Mouse (Mus musculus): ENCODE results near the gene Cep85l.

The Cep85l gene

DNA sequence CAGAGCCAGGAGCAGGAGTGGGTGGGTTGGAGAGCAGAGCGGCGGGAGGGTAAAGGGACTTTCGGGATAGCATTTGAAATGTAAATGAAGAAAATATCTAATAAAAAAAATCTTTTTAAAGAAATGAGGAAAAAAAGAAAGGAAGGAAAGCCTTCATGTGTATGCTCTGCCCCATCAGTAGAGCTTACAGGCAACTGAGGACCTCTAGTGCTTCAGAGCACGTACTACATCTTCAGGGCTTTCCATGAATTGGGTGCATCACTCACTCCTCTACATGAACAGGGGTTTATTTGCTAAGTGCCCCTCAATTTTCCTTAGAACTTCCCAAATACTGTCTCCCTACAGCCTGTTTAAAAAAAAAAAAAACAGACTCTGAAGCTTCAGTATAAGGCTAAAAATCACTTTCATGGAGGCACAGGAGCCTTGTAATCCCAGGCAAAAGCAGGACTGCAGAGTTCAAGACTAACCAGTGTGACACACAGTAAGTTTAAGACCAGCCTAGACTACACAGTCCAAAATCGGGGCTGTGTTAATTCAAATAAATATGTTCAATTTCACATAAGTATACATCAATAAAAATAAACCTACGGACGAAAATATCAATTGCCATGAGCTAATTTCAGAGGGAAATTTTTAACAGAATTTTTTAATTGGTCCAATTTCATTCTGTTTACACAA is 38.3 kb downstream of the Cep85l start:
- no peak for DNase-seq

DNA sequence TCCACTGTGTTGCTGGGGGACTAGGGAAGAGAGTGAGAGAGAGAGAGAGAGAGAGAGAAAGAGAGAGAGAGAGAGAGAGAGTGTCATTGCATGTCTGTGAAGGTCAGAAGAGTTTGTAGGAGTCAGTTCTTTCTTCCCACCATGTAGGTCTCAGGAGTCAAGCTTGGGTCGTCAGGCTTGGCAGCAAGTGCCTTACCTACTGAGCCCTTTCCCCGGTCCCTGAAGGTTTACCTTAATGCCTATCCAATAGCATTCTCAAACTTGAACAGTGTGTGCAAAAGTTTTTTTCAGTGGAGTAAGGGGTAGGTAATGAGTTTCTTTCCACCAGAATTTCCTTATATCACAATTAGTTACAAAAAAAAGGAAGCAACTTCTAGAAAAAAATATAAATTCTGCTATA is 40.7 kb downstream of the Cep85l start:
- no peak for DNase-seq

DNA sequence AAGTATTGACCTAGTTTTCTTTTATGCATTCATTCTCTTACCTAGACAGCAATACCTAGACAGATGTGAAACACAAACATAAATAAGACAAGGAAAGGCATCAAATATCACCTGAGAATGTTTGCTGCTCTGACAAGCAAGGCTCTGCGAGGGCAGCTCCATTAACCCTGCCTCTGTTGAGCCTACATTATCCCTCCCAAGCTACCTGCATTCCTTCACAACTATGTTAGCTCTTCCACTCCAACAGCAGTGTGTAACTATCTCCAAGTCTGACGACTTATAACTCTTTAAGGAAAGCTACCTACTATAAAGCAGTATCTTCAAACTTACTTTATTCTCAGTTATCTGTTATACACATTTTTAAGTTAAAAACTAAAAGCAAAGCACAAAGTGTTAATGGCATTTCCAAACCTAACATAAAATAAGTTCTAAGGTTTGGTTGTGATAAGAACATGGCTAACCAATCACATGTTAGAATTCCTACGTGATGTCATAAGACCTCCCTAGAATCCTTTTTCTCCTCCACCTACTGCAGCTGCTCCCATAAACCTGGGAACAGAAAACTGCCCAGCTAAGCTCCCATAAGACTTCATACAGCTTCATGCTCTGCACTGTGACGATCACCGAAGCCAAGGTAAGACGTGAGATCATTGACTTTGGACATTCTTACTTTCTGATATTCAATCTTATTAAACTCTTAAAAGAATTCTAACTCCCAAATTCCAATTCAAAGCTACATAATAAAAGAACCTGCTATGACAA is 42.4 kb downstream of the Cep85l start, which contains the start of gene Pln:
TSS of gene Pln (plus strand) at position 506 of the 762 bp plus-strand sequence.
- no peak for DNase-seq

DNA sequence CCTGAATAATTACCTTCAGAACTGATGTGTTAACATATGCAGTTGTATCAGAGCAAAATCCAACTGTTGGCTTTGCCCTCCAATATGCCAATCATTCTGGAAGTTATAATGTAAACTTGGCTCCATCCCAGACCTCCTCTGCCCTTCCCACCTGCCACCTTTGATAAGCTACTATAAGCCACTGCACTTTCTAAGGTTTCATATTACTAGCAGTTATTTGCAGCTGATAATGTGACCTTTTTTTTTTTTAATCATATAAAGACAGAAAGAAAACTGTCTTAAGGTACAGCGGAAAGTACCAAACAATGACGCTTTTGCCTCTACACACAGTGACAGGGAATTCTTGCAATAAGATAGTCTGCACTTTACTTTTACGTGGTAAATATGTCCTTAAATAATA is 43.8 kb downstream of the Cep85l start:
- no peak for DNase-seq

DNA sequence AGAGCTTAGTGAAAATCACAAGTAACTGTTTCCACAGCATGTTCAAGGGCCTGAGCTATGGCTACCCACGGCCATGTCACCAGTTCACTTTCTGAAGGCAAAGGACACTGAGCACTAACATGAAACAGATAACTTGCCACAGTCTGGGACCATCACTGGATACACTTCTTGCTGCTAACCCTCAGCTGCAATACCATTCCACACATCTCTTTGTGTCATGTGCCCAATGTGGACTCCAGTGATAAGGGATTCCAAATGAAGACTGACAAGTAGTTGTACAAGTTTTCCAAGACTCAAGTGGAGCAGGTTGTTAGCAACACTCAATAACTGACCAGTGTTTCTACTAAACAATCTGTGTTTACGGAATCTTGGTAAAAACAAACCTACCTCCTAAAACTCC is 44.5 kb downstream of the Cep85l start:
- DNase-seq = no peak

DNA sequence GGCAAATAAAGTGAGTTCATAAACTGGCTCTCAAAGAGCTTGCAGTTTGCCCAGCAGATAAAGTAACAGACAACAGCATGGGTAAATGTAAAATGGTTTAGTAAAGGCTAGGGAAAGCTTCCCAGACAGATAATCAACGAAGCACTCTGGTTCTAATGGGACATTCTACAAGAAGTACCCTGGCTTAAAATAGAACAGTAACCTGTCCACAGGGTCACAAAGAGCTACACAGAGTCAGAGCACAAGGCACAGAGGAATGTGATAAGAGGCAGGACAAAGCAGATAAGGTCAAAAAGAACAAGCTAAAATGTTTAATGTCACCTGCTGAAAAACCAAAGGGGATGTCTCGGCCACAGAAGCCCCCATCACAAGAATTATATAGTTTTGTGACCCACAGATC is 47.0 kb downstream of the Cep85l start:
- DNase-seq = no peak

DNA sequence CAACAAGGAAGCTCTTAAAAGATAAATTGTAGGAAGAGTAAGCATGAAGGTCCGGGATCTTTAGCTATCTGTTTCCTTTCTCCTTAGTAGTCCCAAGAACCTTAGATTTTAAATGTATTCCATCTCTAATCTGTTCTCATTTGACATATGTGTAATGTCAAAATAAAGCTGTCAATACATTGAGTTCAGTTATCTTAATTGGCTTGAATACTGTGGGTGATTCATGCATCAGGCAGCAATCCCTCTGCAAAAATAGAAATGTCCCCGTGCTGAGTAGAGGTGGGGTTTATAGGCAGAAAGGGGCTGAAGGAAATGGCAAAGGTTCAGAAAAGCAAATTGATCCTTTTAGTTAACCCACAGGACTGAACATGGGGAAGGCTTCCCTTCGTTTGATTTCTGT is 50.5 kb downstream of the Cep85l start:
- no peak for DNase-seq

DNA sequence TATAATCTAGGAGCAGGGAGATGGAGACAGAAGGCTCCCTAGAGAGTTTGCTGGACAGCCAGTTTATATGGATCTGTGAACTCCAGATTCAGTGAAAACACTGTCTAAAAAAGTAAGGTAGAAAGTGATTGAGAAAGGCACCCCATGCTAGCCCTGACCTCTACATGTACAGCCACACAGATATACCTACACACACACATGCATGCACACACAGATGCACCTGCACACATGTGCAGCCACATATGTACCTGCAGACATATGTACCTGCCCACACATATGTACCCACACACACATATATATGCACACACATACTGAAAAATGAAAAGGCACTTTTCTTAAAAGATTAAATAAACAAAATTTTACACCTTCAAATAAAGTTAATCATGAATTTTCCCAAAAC is 53.4 kb downstream of the Cep85l start:
- DNase-seq = no peak

DNA sequence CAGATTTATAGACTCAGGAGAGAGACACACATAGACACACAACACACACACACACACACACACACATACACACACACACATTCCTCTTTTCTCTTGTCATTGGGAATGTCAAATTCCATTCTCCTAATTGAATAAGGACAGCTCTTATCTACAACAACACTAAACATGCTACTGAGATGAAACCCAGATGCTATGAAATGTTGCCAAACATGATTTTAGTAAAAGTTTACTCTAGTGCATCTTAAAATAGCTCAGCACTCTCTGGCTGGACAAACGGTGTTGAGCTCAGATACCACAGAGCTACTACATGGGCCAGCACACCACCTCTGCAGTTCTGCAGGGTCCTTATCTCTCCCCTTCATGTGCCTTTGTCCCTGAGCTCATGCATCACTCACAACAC is 55.1 kb downstream of the Cep85l start:
- DNase-seq = no peak

DNA sequence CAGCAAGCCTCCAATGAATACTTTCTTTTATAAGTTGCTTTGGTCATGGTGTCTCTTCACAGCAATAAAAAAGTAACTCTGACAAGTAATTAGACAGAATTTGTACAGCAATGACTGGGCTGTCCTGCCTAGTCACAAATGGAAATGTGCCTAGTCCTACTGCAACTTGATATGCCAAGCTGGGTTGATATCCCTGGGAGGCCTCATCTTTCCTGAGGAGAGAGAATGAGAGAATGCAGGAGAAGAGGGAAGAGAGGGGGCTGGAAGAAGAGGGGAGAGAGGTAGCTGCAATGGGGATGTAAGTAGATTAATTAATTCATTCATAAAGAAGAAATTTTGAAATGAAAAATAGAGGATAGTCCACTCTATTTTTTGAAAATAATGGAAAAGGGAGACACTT is 56.4 kb downstream of the Cep85l start:
- no peak for DNase-seq

DNA sequence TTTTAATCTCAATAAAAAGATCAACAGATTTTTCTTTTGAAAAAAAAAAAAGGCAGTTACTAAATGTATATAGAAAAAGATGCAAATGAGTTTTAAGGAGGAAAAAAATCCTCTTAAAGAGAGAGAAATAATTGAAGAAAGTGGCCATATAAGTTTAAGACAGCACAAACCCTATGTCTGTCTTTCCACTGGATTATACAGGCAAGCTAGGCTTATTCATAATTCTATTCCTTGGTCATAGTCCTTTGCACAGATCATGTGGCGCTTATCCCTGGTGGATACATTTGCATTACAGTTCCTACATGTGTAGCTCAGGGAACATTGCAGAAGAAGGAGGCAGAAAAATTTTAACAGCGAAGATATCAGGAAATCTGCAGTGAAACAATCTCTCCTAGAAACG is 73.1 kb downstream of the Cep85l start:
- DNase-seq = no peak

DNA sequence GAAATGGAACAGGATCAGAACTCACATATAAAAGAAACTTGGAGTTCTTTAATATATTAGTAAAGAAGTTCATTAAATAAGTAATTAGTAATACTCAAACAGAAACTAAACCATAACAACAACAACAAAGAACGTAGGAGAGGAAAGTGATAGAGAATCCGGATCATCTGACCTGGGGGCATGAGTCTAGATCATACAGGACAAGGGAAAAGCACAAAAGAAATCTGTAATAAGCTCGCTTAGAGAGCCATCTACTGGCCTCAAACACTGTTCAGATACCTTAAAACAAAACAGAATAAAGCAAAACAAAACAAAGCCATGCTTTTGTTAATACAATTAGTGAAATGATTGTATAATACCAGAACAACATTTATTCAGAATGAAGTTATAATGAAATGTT is 73.9 kb downstream of the Cep85l start:
- DNase-seq = no peak

DNA sequence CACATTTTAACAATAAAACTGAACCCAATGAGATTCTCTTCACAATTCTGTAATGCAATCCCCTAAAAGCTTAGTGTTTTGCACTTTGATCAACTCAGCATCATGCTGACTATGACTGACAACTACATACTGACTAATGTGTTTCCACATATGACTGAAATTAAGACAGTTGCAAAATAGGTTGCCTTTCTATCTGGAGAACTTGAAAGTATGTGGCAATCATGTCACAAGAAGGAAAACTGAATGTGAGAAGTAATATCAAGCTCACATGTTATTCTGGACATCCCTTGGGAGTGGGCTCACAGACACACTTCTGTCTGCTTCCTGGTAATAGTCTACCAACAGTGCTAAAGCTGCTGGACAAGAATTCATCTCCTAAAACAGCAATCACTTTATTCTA is 94.6 kb downstream of the Cep85l start:
- no peak for DNase-seq

DNA sequence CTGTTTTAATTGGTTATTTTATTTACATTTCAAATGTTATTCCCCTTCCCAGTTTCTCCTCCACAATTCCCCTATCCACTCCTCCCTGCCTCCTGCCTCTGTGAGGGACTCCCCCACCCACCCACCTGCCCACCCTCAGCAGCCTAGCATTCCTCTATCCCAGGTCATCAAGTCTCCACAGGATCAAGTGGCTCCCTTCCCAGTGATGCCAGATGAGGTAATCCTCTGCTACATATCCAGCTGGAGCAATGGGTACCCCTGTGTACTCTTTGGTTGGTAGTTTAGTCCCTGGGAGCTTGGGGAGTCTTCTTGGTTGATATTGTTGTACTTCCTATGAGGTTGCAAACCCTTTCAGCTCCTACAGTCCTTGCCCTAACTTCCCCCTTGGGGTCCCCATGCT is 107.5 kb downstream of the Cep85l start:
- DNase-seq = no peak

DNA sequence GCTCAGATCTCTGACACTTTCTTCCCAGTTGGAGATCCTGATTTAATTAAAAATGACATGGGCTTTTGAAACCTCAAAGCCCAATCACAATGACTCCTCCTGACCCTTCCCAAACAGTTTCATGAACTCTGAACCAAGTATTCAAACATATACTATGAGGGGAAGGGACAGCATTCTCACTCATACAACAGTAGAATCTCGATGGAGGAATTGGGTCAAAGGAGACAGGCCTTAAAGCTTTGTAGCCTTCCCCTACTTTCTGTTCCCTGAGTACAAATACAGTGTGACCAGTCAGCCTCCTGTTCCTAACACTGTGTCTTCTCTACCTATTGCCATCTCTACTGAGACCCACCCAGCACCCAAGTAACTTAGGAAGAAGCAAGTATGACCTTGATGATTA is 117.7 kb downstream of the Cep85l start:
- DNase-seq = no peak

DNA sequence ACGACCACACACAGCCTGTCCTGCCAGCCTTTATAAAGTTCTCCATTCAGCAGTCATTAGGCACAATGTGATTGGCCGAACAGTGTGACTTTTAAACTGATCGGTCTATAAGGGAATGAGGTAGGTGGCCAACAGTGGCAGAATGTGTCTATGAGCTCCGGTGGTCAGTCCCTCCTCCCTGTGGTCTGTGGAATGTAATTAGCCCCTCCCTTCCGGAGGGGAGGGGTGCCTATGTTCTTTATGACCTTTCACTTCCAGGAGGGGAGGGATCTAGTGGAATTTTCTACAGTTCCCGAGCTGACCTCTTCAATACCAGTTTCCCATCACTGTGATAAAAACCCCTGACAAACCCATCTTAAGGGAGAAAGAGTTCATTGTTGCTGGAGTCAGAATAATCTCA is 144.4 kb downstream of the Cep85l start:
- no peak for DNase-seq

DNA sequence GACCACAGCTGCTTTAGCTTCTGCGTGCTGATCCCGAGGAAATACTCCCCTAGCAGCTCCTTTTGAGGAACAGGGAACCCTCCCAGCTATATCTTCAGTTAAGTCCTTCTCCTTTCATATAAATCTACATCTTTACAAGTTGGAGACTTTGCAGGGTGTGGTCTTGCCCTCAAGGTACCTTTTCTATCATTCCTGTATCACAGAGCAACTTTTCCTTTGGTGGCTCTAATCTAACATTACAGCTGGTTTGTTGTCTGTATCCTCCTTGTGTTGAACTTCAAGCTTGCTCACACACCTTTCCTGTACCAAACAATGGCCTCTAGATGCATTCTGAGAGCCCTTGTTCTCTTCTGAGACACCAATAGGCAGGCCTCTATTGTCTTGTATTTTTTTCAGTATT is 145.1 kb downstream of the Cep85l start:
- no peak for DNase-seq

DNA sequence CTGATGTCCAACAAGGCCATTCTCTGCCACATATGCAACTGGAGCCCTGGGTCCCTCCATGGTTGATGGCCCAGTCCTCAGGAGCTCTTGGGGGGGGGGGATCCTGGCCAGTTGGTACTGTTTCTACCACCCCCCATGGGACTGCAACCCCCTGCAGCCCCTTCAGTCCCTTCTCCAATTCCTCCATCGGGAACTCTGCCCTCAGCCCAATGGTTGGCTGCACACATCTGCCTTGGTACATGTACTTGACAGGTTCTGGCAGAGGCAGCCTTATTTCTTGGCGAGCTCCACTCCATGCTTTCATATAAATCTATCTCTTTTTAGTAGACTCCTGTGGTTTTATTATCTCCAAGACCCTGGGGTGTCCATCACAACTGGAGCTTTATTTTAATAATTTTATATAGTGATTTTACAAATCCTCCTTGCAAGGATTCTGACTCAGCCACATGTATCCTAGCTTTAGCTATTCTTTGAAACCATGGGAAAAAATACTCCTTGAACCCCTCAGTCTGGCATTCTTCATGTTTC is 145.6 kb downstream of the Cep85l start:
- no peak for DNase-seq

DNA sequence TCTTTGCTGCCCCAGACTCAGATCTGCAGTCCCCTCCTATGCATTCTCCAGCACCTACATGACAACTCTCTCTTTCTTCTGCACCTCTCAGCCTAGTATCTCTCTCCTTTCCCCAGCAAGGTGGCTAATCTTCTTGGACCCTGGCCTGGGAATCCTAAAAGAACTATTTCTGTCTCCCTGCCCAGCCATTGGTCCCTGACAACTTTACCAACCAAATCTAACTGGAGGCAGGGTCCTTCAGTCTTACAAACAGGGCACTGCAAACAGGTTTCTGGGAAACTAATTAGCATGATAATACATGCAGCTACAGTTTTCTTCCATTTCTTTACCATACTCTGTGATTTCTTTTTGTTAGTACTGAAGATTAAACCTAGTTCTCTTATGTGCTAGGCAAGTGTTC is 148.9 kb downstream of the Cep85l start:
- no peak for DNase-seq

DNA sequence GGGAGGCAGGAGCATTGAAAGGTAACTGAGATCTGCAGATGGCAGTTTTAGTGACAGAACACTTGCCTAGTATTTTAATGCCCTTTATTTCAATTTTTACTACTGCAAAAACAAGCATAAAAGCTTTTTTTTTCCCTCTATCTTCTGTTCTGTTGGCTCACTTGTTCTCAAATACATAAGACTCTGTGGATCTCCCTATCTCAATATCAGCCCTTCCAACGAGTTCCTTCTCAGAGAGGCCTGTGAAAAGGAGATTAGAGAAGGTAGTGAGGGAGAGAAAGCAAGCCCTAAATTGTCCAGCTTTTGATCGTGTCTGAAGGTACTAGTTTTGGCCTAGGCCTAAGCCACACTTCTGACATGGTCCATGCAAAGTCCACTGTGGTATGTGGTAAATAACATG is 150.6 kb downstream of the Cep85l start:
- no peak for DNase-seq

Measured in B cell, adult 2 months (primary cell).